Mouse (Mus musculus) midbrain, embryonic 14.5 days (tissue): ENCODE data around the gene Pycr1. TPM values are rescaled to one million over a fixed set of nuclear protein-coding genes. Genes with fewer than 3 reads are reported as not detected.
A peak's percentile ranks its signal among the peaks of the same experiment; 100 is the strongest.

Experiments
- ATAC-seq: fragments of 200-750 bp; cut with Nextera tagmentation; 2 replicates; pipeline ENCODE4 v1.8.0; 2017; ENCODE audit warnings: moderate number of reproducible peaks, moderate library complexity; ENCODE audit not compliant: low FRiP score, low TSS enrichment
- DNase-seq: peaks from one replicate; pipeline ENCODE4 v3.0.0-alpha.2; 2015
- H3K27ac ChIP-seq: fragments of 300-500 bp; sonication (generic); replicated peaks from 2 replicates; pipeline ENCODE4 v1.5.1; 2014; ENCODE audit warnings: mild to moderate bottlenecking, low read depth, low read length, moderate library complexity
- H3K27me3 ChIP-seq: fragments of 300-500 bp; sonication (generic); 2 replicates; pipeline ENCODE4 v1.6.1; 2014; ENCODE audit warnings: low read length, control low read depth, mixed read lengths; ENCODE audit not compliant: control insufficient read depth, insufficient read depth
- H3K36me3 ChIP-seq: fragments of 300-500 bp; sonication (generic); 2 replicates; pipeline ENCODE4 v1.6.1; 2014; ENCODE audit warnings: low read length, control low read depth; ENCODE audit not compliant: control insufficient read depth, insufficient read depth
- H3K4me1 ChIP-seq: fragments of 300-500 bp; sonication (generic); 2 replicates; pipeline ENCODE4 v1.6.1; 2014; ENCODE audit warnings: mild to moderate bottlenecking, antibody characterized with exemption, low read length, control low read depth; ENCODE audit not compliant: control insufficient read depth, insufficient read depth
- H3K4me2 ChIP-seq: fragments of 300-500 bp; sonication (generic); 2 replicates; pipeline ENCODE4 v1.6.1; 2014; ENCODE audit warnings: mild to moderate bottlenecking, low read length, moderate library complexity
- H3K4me3 ChIP-seq: fragments of 300-500 bp; sonication (generic); replicated peaks from 2 replicates; pipeline ENCODE4 v1.5.1; 2014; ENCODE audit warnings: low read depth, low read length
- H3K9ac ChIP-seq: fragments of 300-500 bp; sonication (generic); replicated peaks from 2 replicates; pipeline ENCODE4 v1.6.1; 2014; ENCODE audit warnings: mild to moderate bottlenecking, low read length, moderate library complexity
- H3K9me3 ChIP-seq: fragments of 300-500 bp; sonication (generic); 2 replicates; pipeline ENCODE4 v1.6.1; 2016; ENCODE audit warnings: low read length, control low read depth, mixed read lengths; ENCODE audit not compliant: control insufficient read depth
- WGBS: fragments of 180-500 bp; shearing (Covaris S2); extraction: QIAGEN DNeasy Blood & Tissue Kit; methylation state at CpG from one replicate; pipeline ENCODE4 v1.1.7; 2014; 5-methylcytosine and 5-hydroxymethylcytosine counted together
- polyA plus RNA-seq: library from polyadenylated mRNA; unstranded; fragments of >200 nt; fragmentation: Nextera tagmentation; extraction: Ambion mirVana; gene quantifications from 2 replicates; pipeline ENCODE4 v1.2.1, GENCODE M21; 2014

Pycr1 gene
- polyA plus RNA-seq, 1 experiment from 2014 or later, result 18.5 TPM

GRCm38 (mm10) chr11:120608241-120609034 is 35.1 kb downstream of the Pycr1 start, which contains the start of gene Npb:
Gene Npb (plus strand): TSS chr11:120608477.
- Histone ChIP-seq H3K36me3 (peaks cover 80% of the 10 kb centered on the region), H3K27me3 (no peaks in the 10 kb centered on the region), H3K4me2 (peak within 1 kb of the TSS; percentile 13), H3K9ac (0 out of 2 replicates have a peak within 1 kb of the TSS, but pooled peaks have one; percentile 7), H3K4me1 (no peaks in the 10 kb centered on the region), H3K27ac (no peak within 1 kb of the TSS), H3K9me3 (no peaks in the 10 kb centered on the region), H3K4me3 (no peak within 1 kb of the TSS; the same call in 1 of the 2 replicates)
- WGBS, result 5% methylated on average over 45 of the region's 45 CpGs
- DNase-seq (peak; percentile 10), ATAC-seq (no peak)

- DNase-seq (no peak), ATAC-seq (no peak)
- Histone ChIP-seq H3K27me3 (no peaks in the 10 kb centered on the region), H3K4me3 (no peak overlapping the region), H3K9ac (no peak overlapping the region), H3K36me3 (peaks cover 78% of the 10 kb centered on the region), H3K4me1 (no peaks in the 10 kb centered on the region), H3K9me3 (no peaks in the 10 kb centered on the region), H3K27ac (no peak overlapping the region), H3K4me2 (no peak overlapping the region)
- 81% methylated on average over 4 of the region's 4 CpGs for WGBS
Observed at GRCm38 (mm10) chr11:120606764-120607163, 36.8 kb downstream of the Pycr1 start.

- ATAC-seq (no peak), DNase-seq (no peak)
- no peak overlapping the region for H3K4me3 ChIP-seq
- peaks cover 73% of the 10 kb centered on the region for H3K36me3 ChIP-seq
- H3K4me2 ChIP-seq, result no peak overlapping the region
- no peaks in the 10 kb centered on the region for H3K9me3 ChIP-seq
- H3K27ac ChIP-seq, result no peak overlapping the region
- no peak overlapping the region for H3K9ac ChIP-seq
- 90% methylated on average over 7 of the region's 7 CpGs for WGBS
- H3K4me1 ChIP-seq, result no peaks in the 10 kb centered on the region
- H3K27me3 ChIP-seq, result no peaks in the 10 kb centered on the region
Observed at GRCm38 (mm10) chr11:120605667-120606066, 37.9 kb downstream of the Pycr1 start.

DNA sequence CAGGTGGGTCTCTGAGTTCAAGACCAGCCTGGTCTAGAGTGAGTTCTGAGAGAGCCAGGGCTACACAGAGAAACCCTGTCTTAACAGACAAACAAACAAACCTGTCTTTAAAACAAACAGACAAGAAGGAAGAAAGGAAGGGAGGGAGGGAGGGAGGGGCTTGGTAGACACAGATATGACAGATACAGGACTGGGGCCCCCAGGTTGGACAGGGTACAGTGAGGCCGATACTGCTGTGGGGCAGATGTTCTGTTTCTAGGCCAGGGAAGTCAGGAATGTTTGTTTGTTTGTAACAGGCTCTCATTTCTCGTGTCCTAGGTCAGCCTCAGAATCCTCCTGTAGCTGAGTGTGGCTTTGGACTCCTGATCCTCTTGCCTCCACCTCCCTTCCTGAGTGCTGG is 40.0 kb downstream of the Pycr1 start:
- H3K9me3 ChIP-seq, result no peaks in the 10 kb centered on the region
- peaks cover 60% of the 10 kb centered on the region for H3K36me3 ChIP-seq
- peaks cover 8% of the 10 kb centered on the region for H3K4me1 ChIP-seq
- ATAC-seq (no peak), DNase-seq (no peak)
- no peaks in the 10 kb centered on the region for H3K27me3 ChIP-seq
- H3K4me3 ChIP-seq, result no peak overlapping the region
- no peak overlapping the region for H3K27ac ChIP-seq
- 87% methylated on average over 2 of the region's 2 CpGs for WGBS
- no peak overlapping the region for H3K4me2 ChIP-seq
- no peak overlapping the region for H3K9ac ChIP-seq

DNA sequence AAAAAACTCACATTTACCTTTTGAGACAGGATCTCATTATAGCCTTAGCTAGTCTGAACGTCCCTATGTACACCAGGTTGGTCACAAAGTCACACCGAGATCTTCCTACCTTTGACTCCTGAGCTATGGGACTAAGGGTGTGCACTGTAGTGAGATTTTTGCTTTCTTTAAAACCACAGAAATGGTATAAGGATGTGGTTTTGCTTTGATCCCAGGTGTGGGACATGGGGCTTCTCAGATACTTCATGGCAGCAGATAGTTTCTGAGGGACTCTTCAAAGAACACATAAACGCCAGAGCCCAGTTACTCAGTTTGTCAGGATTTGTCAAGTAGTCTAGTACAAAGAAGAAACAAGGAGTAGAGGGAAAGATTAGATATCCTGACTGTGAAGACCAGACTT is 42.9 kb downstream of the Pycr1 start:
- H3K9me3 ChIP-seq, result no peaks in the 10 kb centered on the region
- H3K4me3 ChIP-seq, result no peak overlapping the region
- peaks cover 55% of the 10 kb centered on the region for H3K36me3 ChIP-seq
- DNase-seq (no peak), ATAC-seq (no peak)
- no peaks in the 10 kb centered on the region for H3K27me3 ChIP-seq
- no peak overlapping the region for H3K27ac ChIP-seq
- WGBS, result 94% methylated on average over 3 of the region's 3 CpGs
- H3K4me2 ChIP-seq, result no peak overlapping the region
- H3K4me1 ChIP-seq, result peaks cover 17% of the 10 kb centered on the region
- no peak overlapping the region for H3K9ac ChIP-seq

- H3K9me3 ChIP-seq, result no peaks in the 10 kb centered on the region
- H3K4me1 ChIP-seq, result peaks cover 17% of the 10 kb centered on the region
- peaks cover 54% of the 10 kb centered on the region for H3K36me3 ChIP-seq
- no peak for DNase-seq
- ATAC-seq, result no peak
- no peak overlapping the region for H3K27ac ChIP-seq
- H3K27me3 ChIP-seq, result no peaks in the 10 kb centered on the region
- H3K9ac ChIP-seq, result peak overlapping the region; percentile 97; the same call in 1 of the 2 replicates
- 54% methylated on average over 17 of the region's 17 CpGs for WGBS
- peak overlapping the region; percentile 96 for H3K4me2 ChIP-seq
- H3K4me3 ChIP-seq, result peak overlapping the region; percentile 98
Observed at GRCm38 (mm10) chr11:120598990-120599549, 44.5 kb downstream of the Pycr1 start.

DNA sequence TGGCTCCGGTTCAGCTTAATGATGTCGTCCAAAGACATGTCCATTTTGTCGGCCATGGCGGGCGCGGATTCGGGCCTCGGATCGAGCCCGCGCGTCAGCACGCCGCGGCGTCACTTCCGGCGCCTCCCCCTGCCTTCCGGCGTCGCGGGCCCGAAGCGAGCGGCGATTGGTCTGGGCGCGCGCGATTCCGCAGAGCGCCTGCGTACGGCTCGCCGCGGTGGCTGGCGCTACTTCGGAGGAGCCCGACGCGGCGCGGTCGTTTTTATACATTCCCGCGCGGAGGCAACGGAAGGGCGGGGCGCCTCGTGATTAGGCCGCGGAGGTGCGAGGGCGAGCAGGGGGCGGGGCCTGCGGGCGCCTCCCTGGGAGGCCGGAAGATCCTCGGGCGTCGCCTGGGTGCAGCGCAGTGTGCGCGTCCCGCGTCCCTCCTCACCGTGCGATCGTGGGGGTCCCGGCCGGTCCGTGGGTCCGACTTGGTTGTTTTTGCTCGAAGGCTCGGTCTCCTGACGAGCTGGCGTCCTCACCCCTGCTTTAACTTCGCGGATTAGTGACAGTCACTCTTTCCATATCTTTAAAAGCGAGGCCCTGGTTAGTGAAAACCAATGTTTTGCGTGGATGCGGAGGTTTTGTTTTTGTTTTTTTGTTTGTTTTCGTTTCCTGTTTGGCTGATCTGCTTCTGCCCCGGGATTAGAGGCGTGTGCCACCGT is 45.1 kb downstream of the Pycr1 start, which contains the start of the genes Alyref and Anapc11:
Alyref (minus strand) TSS at position 83 of the 707 bp plus-strand sequence.
Anapc11 (plus strand) TSS at position 139 of the 707 bp plus-strand sequence.
- Histone ChIP-seq H3K27me3 (no peaks in the 10 kb centered on the region), H3K4me2 (peak within 1 kb of the TSS; percentile 96), H3K4me3 (peak within 1 kb of the TSS; percentile 98), H3K36me3 (peaks cover 54% of the 10 kb centered on the region), H3K27ac (peak within 1 kb of the TSS; percentile 88), H3K4me1 (peaks cover 17% of the 10 kb centered on the region), H3K9me3 (no peaks in the 10 kb centered on the region), H3K9ac (peak within 1 kb of the TSS; percentile 97)
- ATAC-seq, result peak; percentile 99
- DNase-seq, result peak; percentile 99
- under 1% methylated on average over 88 of the region's 88 CpGs for WGBS

DNA sequence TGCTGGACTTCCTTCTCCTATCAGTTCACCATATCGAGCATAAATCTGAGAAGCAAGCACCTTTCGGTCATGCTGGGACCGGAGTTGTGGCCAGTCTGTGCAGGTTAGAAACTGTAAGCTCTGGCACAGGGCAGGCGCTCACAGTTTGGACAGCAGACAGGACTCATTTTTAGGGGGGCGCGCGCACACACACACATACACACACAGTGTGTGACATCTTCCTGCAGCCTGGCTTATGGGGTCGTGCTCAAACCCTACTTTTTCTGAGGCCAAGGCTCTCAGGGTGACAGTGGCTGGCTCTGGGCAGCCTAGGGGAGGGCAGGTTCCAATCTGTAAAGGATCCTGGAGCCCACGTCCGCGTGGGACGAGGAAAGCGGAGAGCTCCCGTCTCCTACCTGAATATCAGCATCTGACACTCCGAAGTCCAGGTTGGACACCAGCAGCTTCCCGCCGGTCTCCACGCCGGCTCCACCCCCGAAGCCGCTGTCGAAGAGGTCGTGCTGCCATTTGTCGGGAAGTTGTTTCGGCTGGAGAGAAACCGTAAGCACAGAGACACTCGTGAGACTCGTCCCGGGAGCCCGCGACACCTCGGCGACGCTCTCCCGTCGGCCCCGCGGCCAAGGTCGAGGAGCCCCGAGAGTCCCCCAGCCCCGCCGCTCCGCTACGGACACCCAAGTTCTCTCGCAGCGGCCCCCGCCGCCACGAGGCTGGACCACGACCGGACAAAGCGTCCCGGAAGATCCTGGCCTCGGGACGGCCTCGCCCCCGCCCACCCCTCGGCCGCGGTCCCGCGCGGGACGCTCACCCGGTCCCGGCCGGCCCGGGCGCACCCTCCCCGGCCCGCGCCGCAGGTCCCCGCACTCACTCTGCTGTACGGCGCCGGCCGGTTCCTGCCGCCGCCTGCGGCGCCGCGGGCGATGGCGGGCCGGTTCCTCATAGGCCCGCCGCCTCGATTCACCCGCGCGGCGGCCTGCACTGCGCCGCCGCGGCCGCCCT is 46.0 kb downstream of the Pycr1 start:
- Histone ChIP-seq H3K27me3 (no peaks in the 10 kb centered on the region), H3K36me3 (peaks cover 56% of the 10 kb centered on the region), H3K4me2 (peak overlapping the region; percentile 96), H3K4me3 (peak overlapping the region; percentile 98), H3K27ac (peak overlapping the region; percentile 88), H3K9me3 (no peaks in the 10 kb centered on the region), H3K4me1 (peaks cover 17% of the 10 kb centered on the region), H3K9ac (peak overlapping the region; percentile 97)
- peak; percentile 10 for DNase-seq
- WGBS, result 5% methylated on average over 91 of the region's 99 CpGs
- peak; percentile 75 for ATAC-seq
